1 mouse cellular context compared by ENCODE assay signal in genomic region chr3:105971831-105972446, GRCm38 (mm10).
TF ChIP-seq lines count a peak whose summit lies in the region.

No protein-coding gene starts in this region.

TF ChIP-seq in MEL, 35 proteins besides CTCF, POLR2A, EP300 and RAD21:
- TF ChIP-seq POLR2AphosphoS2 (IDR thresholded peaks at IDR 0.05; ENCODE audit: low read length) (peak; percentile 71; the same call in 1 of the 2 replicates), GATA1 (IDR thresholded peaks at IDR 0.05; ENCODE audit: low read depth, low read length) (no peak), GABPA (IDR thresholded peaks at IDR 0.05; ENCODE audit: low read depth, low read length) (no peak), UBTF (IDR thresholded peaks at IDR 0.05; ENCODE audit: borderline replicate concordance, insufficient read depth, low read depth, low read length) (no peak), BHLHE40 (IDR thresholded peaks at IDR 0.05; ENCODE audit: borderline replicate concordance, low read depth, low read length) (no peak), MEF2A (IDR thresholded peaks at IDR 0.05; ENCODE audit: extremely low read depth, insufficient replicate concordance, low read depth, low read length, poor library complexity, severe bottlenecking) (no peak), RCOR1 (IDR thresholded peaks at IDR 0.05; ENCODE audit: low read depth, low read length) (no peak), CHD1 (IDR thresholded peaks at IDR 0.05; ENCODE audit: low read depth, low read length) (no peak), USF2 (IDR thresholded peaks at IDR 0.05; ENCODE audit: borderline replicate concordance in 1 of 2, insufficient read depth in 1 of 2, low read depth in 1 of 2, low read length in 2 of 2) (no peak), POLR2AphosphoS5 (IDR thresholded peaks at IDR 0.05; ENCODE audit: borderline replicate concordance, low read depth, low read length) (no peak; the same call in 1 of the 2 replicates), ZMIZ1 (IDR thresholded peaks at IDR 0.05; ENCODE audit: low read depth, low read length) (0 out of 2 replicates have a peak, but pooled peaks have one; percentile 12), TCF12 (IDR thresholded peaks at IDR 0.05; ENCODE audit: low read depth, low read length) (no peak), TBP (IDR thresholded peaks at IDR 0.05; ENCODE audit: low read depth, low read length) (no peak), ELF1 (IDR thresholded peaks at IDR 0.05; ENCODE audit: low read depth, low read length) (no peak), ZC3H11A (IDR thresholded peaks at IDR 0.05; ENCODE audit: low read depth, low read length) (no peak), MXI1 (IDR thresholded peaks at IDR 0.05; ENCODE audit: low read depth, low read length) (no peak), E2F4 (IDR thresholded peaks at IDR 0.05; ENCODE audit: borderline replicate concordance, low read depth, low read length) (no peak)
